8 mouse cellular contexts compared by ENCODE assay signal in genomic region chr13:111807105-111807595, GRCm38 (mm10). TPM values are rescaled to one million over a fixed set of nuclear protein-coding genes. Genes with fewer than 3 reads are reported as not detected.
A peak's percentile ranks its signal among the peaks of the same experiment; 100 is the strongest.
DNase-seq lines count a peak whose midpoint lies in the region; ATAC-seq and TF ChIP-seq lines count a peak whose summit lies in the region.

No protein-coding gene starts in this region.

- peak overlapping the region; percentile 96 for H3K27ac ChIP-seq in heart, adult 2 months
- no peak overlapping the region for H3K27ac ChIP-seq in ES-Bruce4 (ENCODE audit: insufficient read depth, low read length)
- no peak overlapping the region for H3K27ac ChIP-seq in forebrain, embryonic 11.5 days (ENCODE audit: low read depth, low read length)
- H3K27ac ChIP-seq in limb, embryonic 11.5 days (replicated peaks; ENCODE audit: low read depth, low read length), result no peak overlapping the region
- H3K27ac ChIP-seq in neural tube, embryonic 14.5 days (ENCODE audit: low read depth, low read length), result no peak overlapping the region; the same call in 1 of the 2 replicates

- WGBS in heart, adult 2 months, result under 1% methylated on average over 11 of the region's 11 CpGs
- under 1% methylated on average over 11 of the region's 11 CpGs for WGBS in forebrain, embryonic 11.5 days
- WGBS in limb, embryonic 11.5 days, result under 1% methylated on average over 11 of the region's 11 CpGs
- under 1% methylated on average over 11 of the region's 11 CpGs for WGBS in neural tube, embryonic 14.5 days

- peak; percentile 43 for TF ChIP-seq CTCF in heart, adult 2 months (IDR thresholded peaks at IDR 0.05)
- TF ChIP-seq CTCF in ES-Bruce4 (IDR thresholded peaks at IDR 0.05; ENCODE audit: low read depth, low read length), result no peak

- no peak for ATAC-seq in forebrain, embryonic 11.5 days (replicated peaks; ENCODE audit: low FRiP score)
- no peak for ATAC-seq in limb, embryonic 11.5 days (ENCODE audit: insufficient number of reproducible peaks, low FRiP score, low TSS enrichment, low read depth)
- no peak for ATAC-seq in neural tube, embryonic 14.5 days (ENCODE audit: low read depth)

- H3K4me3 ChIP-seq in heart, adult 2 months, result peak overlapping the region; percentile 92
- peak overlapping the region; percentile 30 for H3K4me3 ChIP-seq in ES-Bruce4 (ENCODE audit: low read depth, low read length)
- peak overlapping the region; percentile 89 for H3K4me3 ChIP-seq in forebrain, embryonic 11.5 days (ENCODE audit: low read depth, low read length)
- H3K4me3 ChIP-seq in limb, embryonic 11.5 days (ENCODE audit: low read depth, low read length), result peak overlapping the region; percentile 85
- H3K4me3 ChIP-seq in neural tube, embryonic 14.5 days (ENCODE audit: low read depth, low read length), result peak overlapping the region; percentile 88

- 0 out of 2 replicates have a peak, but pooled peaks have one; percentile 28 for TF ChIP-seq POLR2A in heart, adult 2 months (IDR thresholded peaks at IDR 0.05; ENCODE audit: insufficient read depth, low read depth, low read length)
- no peak for TF ChIP-seq POLR2A in ES-Bruce4 (IDR thresholded peaks at IDR 0.05; ENCODE audit: insufficient read depth, low read length)

- peak; percentile 55 to 63 for DNase-seq in heart, adult 2 months
- DNase-seq in heart, postnatal 4 days, result no peak
- DNase-seq in forebrain, embryonic 11.5 days (ENCODE audit: low spot score), result no peak
- peak; percentile 46 for DNase-seq in limb, embryonic 11.5 days (ENCODE audit: low spot score)
- no peak for DNase-seq in ovary, postnatal 10 days (ENCODE audit: low spot score)
- no peak for DNase-seq in left cerebral cortex, adult 9 months (ENCODE audit: low spot score in 2 of 2)

- H3K36me3 ChIP-seq in heart, adult 2 months (ENCODE audit: control insufficient read depth, insufficient read depth, low read length), result peaks cover 9% of the 10 kb centered on the region
- H3K36me3 ChIP-seq in ES-Bruce4 (ENCODE audit: control insufficient read depth, insufficient read depth, low read length, poor library complexity, severe bottlenecking), result no peaks in the 10 kb centered on the region
- H3K36me3 ChIP-seq in forebrain, embryonic 11.5 days (ENCODE audit: control insufficient read depth, insufficient read depth, low read length), result no peaks in the 10 kb centered on the region
- no peaks in the 10 kb centered on the region for H3K36me3 ChIP-seq in limb, embryonic 11.5 days (ENCODE audit: control insufficient read depth, insufficient read depth, low read length)
- no peaks in the 10 kb centered on the region for H3K36me3 ChIP-seq in neural tube, embryonic 14.5 days (ENCODE audit: control insufficient read depth, insufficient read depth, low read length)

- peak overlapping the region; percentile 80 for H3K4me2 ChIP-seq in forebrain, embryonic 11.5 days (ENCODE audit: low read depth, low read length, severe bottlenecking)
- H3K4me2 ChIP-seq in limb, embryonic 11.5 days (ENCODE audit: low read depth, severe bottlenecking), result peak overlapping the region; percentile 94
- H3K4me2 ChIP-seq in neural tube, embryonic 14.5 days (ENCODE audit: low read depth, low read length), result peak overlapping the region; percentile 73

- intact Hi-C loops in heart, adult 2 months (cut with DNase I), result loop anchor here (2.0 to 10.0 kb wide), 4 partner anchors 18 to 658 kb away; partner anchors contain the start of gene Il6st

- no peak for TF ChIP-seq EP300 in heart, adult 2 months (IDR thresholded peaks at IDR 0.05; ENCODE audit: insufficient read depth, low read depth, low read length)
- no peak for TF ChIP-seq EP300 in ES-Bruce4 (IDR thresholded peaks at IDR 0.05; ENCODE audit: insufficient read depth, low read depth, low read length)

- H3K4me1 ChIP-seq in heart, adult 2 months (ENCODE audit: control insufficient read depth, insufficient read depth, low read length), result peaks cover 19% of the 10 kb centered on the region
- peaks cover 2% of the 10 kb centered on the region for H3K4me1 ChIP-seq in ES-Bruce4 (ENCODE audit: control insufficient read depth, insufficient read depth, low read length)
- no peaks in the 10 kb centered on the region; the same call in 1 of the 2 replicates for H3K4me1 ChIP-seq in forebrain, embryonic 11.5 days (replicated peaks; ENCODE audit: control insufficient read depth, insufficient read depth, low read length)
- H3K4me1 ChIP-seq in limb, embryonic 11.5 days (ENCODE audit: control insufficient read depth, insufficient read depth, low read length), result peaks cover 8% of the 10 kb centered on the region
- peaks cover 3% of the 10 kb centered on the region; the same call in 1 of the 2 replicates for H3K4me1 ChIP-seq in neural tube, embryonic 14.5 days (ENCODE audit: control insufficient read depth, insufficient read depth, low read length)

- no peaks in the 10 kb centered on the region for H3K9me3 ChIP-seq in ES-Bruce4 (replicated peaks; ENCODE audit: control insufficient read depth, insufficient read depth, low read length, poor library complexity, severe bottlenecking)
- H3K9me3 ChIP-seq in forebrain, embryonic 11.5 days (ENCODE audit: control insufficient read depth, low read length), result no peaks in the 10 kb centered on the region
- no peaks in the 10 kb centered on the region for H3K9me3 ChIP-seq in limb, embryonic 11.5 days (ENCODE audit: control insufficient read depth, low read length)
- no peaks in the 10 kb centered on the region for H3K9me3 ChIP-seq in neural tube, embryonic 14.5 days (ENCODE audit: control insufficient read depth, low read length)

- H3K9ac ChIP-seq in heart, adult 2 months (ENCODE audit: low read depth, low read length), result peak overlapping the region; percentile 73
- peak overlapping the region; percentile 100 for H3K9ac ChIP-seq in ES-Bruce4 (ENCODE audit: low read depth, poor library complexity, severe bottlenecking)
- H3K9ac ChIP-seq in forebrain, embryonic 11.5 days (ENCODE audit: low read length), result peak overlapping the region; percentile 92; the same call in 1 of the 2 replicates
- H3K9ac ChIP-seq in limb, embryonic 11.5 days (ENCODE audit: low read length), result peak overlapping the region; percentile 94; the same call in 1 of the 2 replicates
- H3K9ac ChIP-seq in neural tube, embryonic 14.5 days (replicated peaks; ENCODE audit: low read depth, low read length), result peak overlapping the region; percentile 91; the same call in 1 of the 2 replicates

- no peaks in the 10 kb centered on the region for H3K27me3 ChIP-seq in heart, adult 2 months (ENCODE audit: control insufficient read depth, insufficient read depth, low read length)
- 0 out of 2 replicates have a peak, but pooled peaks cover 1% of the 10 kb centered on the region for H3K27me3 ChIP-seq in ES-Bruce4 (ENCODE audit: control insufficient read depth, insufficient read depth, low read length, poor library complexity, severe bottlenecking)
- peaks cover 2% of the 10 kb centered on the region; the same call in 1 of the 2 replicates for H3K27me3 ChIP-seq in forebrain, embryonic 11.5 days (ENCODE audit: control insufficient read depth, insufficient read depth, low read length)
- H3K27me3 ChIP-seq in limb, embryonic 11.5 days (ENCODE audit: control insufficient read depth, insufficient read depth, low read length), result no peaks in the 10 kb centered on the region
- H3K27me3 ChIP-seq in neural tube, embryonic 14.5 days (ENCODE audit: control insufficient read depth, insufficient read depth, low read length), result no peaks in the 10 kb centered on the region

- H3K79me2 ChIP-seq in heart, adult 2 months (replicated peaks; ENCODE audit: control insufficient read depth, insufficient read depth, low read length), result peaks cover 4% of the 10 kb centered on the region

RNA-seq across cellular contexts. Expression of gene Map3k1, which starts 1.6 kb away (rescaled TPM):
- 10 to 100 TPM; 15.2 to 24.6 TPM for total RNA-seq in heart, adult 2 months (2021)
- 10.7 and 14.0 TPM in 2 replicates for polyA plus RNA-seq in heart, adult 2 months (2012; rRNA removed)
- total RNA-seq in heart, postnatal 4 days (2021), result 10 to 100 TPM; 29.9 to 33.8 TPM
- polyA plus RNA-seq in ES-Bruce4 (2011; ENCODE audit: insufficient read depth, insufficient read length, low read depth, missing spikeins), result 32.4 and 34.5 TPM in 2 replicates
- polyA plus RNA-seq in forebrain, embryonic 11.5 days (2014; fragmentation: Nextera tagmentation; extraction: Ambion mirVana), result 13.6 and 13.7 TPM in 2 replicates
- 14.2 and 15.5 TPM in 2 replicates for polyA plus RNA-seq in limb, embryonic 11.5 days (2014; fragmentation: Nextera tagmentation; extraction: Ambion mirVana)
- polyA plus RNA-seq in neural tube, embryonic 14.5 days (2014; fragmentation: Nextera tagmentation; extraction: Ambion mirVana), result 14.8 and 16.4 TPM in 2 replicates

Comparison
In these comparisons a context has a peak if more than half of its experiments do, and no peak if none do; other contexts are left out.
1. DNase-seq: peak in heart, adult 2 months (2 of 2) and limb, embryonic 11.5 days (single experiment); none in heart, postnatal 4 days (single experiment), forebrain, embryonic 11.5 days (single experiment), ovary, postnatal 10 days (single experiment) and left cerebral cortex, adult 9 months (0 of 2).
2. H3K4me3 ChIP-seq: peak in every context shown above with its lines; median percentile 92 in heart, adult 2 months; 89 in forebrain, embryonic 11.5 days; 88 in neural tube, embryonic 14.5 days; 85 in limb, embryonic 11.5 days; 30 in ES-Bruce4.
3. Peak in every context shown above with its lines, with median percentiles within 50 percentile points of each other: H3K9ac ChIP-seq and H3K4me2 ChIP-seq.